Mouse (Mus musculus): ENCODE measurements around the gene Pias1.

- TF ChIP-seq TCF12 (IDR thresholded peaks at IDR 0.05; ENCODE audit: insufficient read depth, poor library complexity, severe bottlenecking), result no peak
- TF ChIP-seq E2F4 (IDR thresholded peaks at IDR 0.05; ENCODE audit: insufficient read depth), result no peak
Measured at GRCm38 (mm10) chr9:62901736-62902135, 86.0 kb downstream of the Pias1 start.
